Mouse (Mus musculus) erythroblast, embryonic 14.5 days (primary cell): ENCODE data around the gene Pygo1.

ENCODE experiments used
- GATA1 ChIP-seq: IDR thresholded peaks from 2 replicates; pipeline ENCODE4 v1.6.1; 2012; ENCODE audit warnings: low read length, inconsistent platforms, mixed read lengths
- TAL1 ChIP-seq: IDR thresholded peaks from 3 replicates; pipeline ENCODE4 v1.6.1; 2012; ENCODE audit warnings: low read length, inconsistent platforms, mixed read lengths

DNA sequence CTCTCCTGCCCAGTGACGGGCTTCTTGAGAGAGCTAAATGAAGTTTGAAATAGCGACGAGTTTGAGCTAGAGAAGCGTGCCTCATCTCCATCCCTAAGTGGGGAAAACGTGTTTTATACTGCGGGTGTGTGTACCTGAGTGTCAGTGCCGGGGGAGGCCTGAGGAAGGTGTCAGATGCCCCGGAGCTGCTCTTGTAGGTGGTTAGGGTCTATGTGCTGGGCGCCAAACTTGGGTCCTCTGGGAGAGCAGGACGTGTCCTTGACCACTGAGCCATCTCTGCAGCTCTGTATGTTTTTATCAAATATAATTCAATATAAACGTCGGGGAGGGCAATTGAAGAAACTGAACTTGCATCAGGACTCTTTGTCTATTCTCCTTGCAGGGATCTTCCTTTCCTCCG lies 18.8 kb downstream of the Pygo1 start:
- TF ChIP-seq GATA1 (no peak), TAL1 (no peak)
